Mouse (Mus musculus): ENCODE measurements at regions not wholly inside any gene's neighbourhood (a gene's known extent, or its start where the extent isn't known, plus 50 kb on each side); places are given as distances from the start of the nearest gene placed in this dataset.

- TF ChIP-seq MAX (IDR thresholded peaks at IDR 0.05; ENCODE audit: low read depth) (no peak), MYOD1 (IDR thresholded peaks at IDR 0.05; ENCODE audit: control insufficient read depth in 1 of 3, insufficient read length in 2 of 3, low read depth in 2 of 3) (no peak), POLR2A (IDR thresholded peaks at IDR 0.05; ENCODE audit: insufficient read length, low read depth) (no peak), USF1 (IDR thresholded peaks at IDR 0.05; ENCODE audit: low read depth) (no peak), CEBPB (IDR thresholded peaks at IDR 0.05; ENCODE audit: insufficient read depth, poor library complexity, severe bottlenecking) (no peak), E2F4 (IDR thresholded peaks at IDR 0.05; ENCODE audit: insufficient read depth) (no peak), TCF12 (IDR thresholded peaks at IDR 0.05; ENCODE audit: insufficient read depth, poor library complexity, severe bottlenecking) (no peak)
Measured at GRCm38 (mm10) chr5:46172315-46172714, 314.9 kb upstream of the Lcorl start.

Data from myocyte (in vitro differentiated cells).